Mouse (Mus musculus) midbrain, embryonic 12.5 days (tissue): ENCODE results near the gene Pqlc2. TPM values are rescaled to one million over a fixed set of nuclear protein-coding genes. Genes with fewer than 3 reads are reported as not detected.
A peak's percentile ranks its signal among the peaks of the same experiment; 100 is the strongest.

Experiments used
- ATAC-seq: fragments of 200-750 bp; cut with Nextera tagmentation; 2 replicates; pipeline ENCODE4 v1.8.0; 2017; ENCODE audit warnings: low read depth, moderate TSS enrichment, moderate library complexity; ENCODE audit not compliant: low FRiP score
- H3K27ac ChIP-seq: fragments of 300-500 bp; sonication (generic); replicated peaks from 2 replicates; pipeline ENCODE4 v1.5.1; 2016; ENCODE audit warnings: mild to moderate bottlenecking
- H3K27me3 ChIP-seq: fragments of 300-500 bp; sonication (generic); 2 replicates; pipeline ENCODE4 v1.6.1; 2016; ENCODE audit warnings: mild to moderate bottlenecking
- H3K36me3 ChIP-seq: fragments of 300-500 bp; sonication (generic); 2 replicates; pipeline ENCODE4 v1.6.1; 2016
- H3K4me1 ChIP-seq: fragments of 300-500 bp; sonication (generic); 2 replicates; pipeline ENCODE4 v1.6.1; 2016
- H3K4me2 ChIP-seq: fragments of 300-500 bp; sonication (generic); replicated peaks from 2 replicates; pipeline ENCODE4 v1.6.1; 2016; ENCODE audit warnings: mild to moderate bottlenecking, moderate library complexity
- H3K4me3 ChIP-seq: fragments of 300-500 bp; sonication (generic); 2 replicates; pipeline ENCODE4 v1.5.1; 2016; ENCODE audit warnings: mild to moderate bottlenecking
- H3K9ac ChIP-seq: fragments of 300-500 bp; sonication (generic); replicated peaks from 2 replicates; pipeline ENCODE4 v1.6.1; 2016; ENCODE audit warnings: mild to moderate bottlenecking, moderate library complexity
- H3K9me3 ChIP-seq: fragments of 300-500 bp; sonication (generic); 2 replicates; pipeline ENCODE4 v1.6.1; 2016; ENCODE audit warnings: mild to moderate bottlenecking
- WGBS: fragments of 180-500 bp; shearing (Covaris S2); methylation state at CpG from one replicate; pipeline ENCODE4 v1.1.7; 2016; 5-methylcytosine and 5-hydroxymethylcytosine counted together
- polyA plus RNA-seq: library from polyadenylated mRNA; unstranded; fragments of >200 nt; fragmentation: Nextera tagmentation; extraction: Ambion mirVana; gene quantifications from 2 replicates; pipeline ENCODE4 v1.2.1, GENCODE M21; 2016

Pqlc2 gene
- polyA plus RNA-seq, 1 experiment from 2014 or later: 14.1 TPM

GRCm38 (mm10) chr4:139256708-139257107, 53.8 kb downstream of the Pqlc2 start:
- H3K4me2 ChIP-seq: no peak overlapping the region
- no peak for ATAC-seq
- H3K4me3 ChIP-seq: no peak overlapping the region
- peaks cover 3% of the 10 kb centered on the region for H3K4me1 ChIP-seq
- WGBS: 84% methylated on average over 8 of the region's 8 CpGs
- no peaks in the 10 kb centered on the region for H3K9me3 ChIP-seq
- no peak overlapping the region for H3K27ac ChIP-seq
- H3K36me3 ChIP-seq: peaks cover 46% of the 10 kb centered on the region
- H3K27me3 ChIP-seq: no peaks in the 10 kb centered on the region
- H3K9ac ChIP-seq: no peak overlapping the region

- H3K36me3 ChIP-seq: peaks cover 40% of the 10 kb centered on the region
- no peak overlapping the region for H3K4me3 ChIP-seq
- 89% methylated on average over 4 of the region's 4 CpGs for whole genome bisulfite sequencing
- no peaks in the 10 kb centered on the region for H3K27me3 ChIP-seq
- H3K9me3 ChIP-seq: no peaks in the 10 kb centered on the region
- no peak for ATAC-seq
- no peak overlapping the region for H3K4me2 ChIP-seq
- H3K9ac ChIP-seq: no peak overlapping the region
- no peak overlapping the region for H3K27ac ChIP-seq
- H3K4me1 ChIP-seq: peaks cover 8% of the 10 kb centered on the region
Measured at GRCm38 (mm10) chr4:139256146-139256545, 54.4 kb downstream of the Pqlc2 start.

DNA sequence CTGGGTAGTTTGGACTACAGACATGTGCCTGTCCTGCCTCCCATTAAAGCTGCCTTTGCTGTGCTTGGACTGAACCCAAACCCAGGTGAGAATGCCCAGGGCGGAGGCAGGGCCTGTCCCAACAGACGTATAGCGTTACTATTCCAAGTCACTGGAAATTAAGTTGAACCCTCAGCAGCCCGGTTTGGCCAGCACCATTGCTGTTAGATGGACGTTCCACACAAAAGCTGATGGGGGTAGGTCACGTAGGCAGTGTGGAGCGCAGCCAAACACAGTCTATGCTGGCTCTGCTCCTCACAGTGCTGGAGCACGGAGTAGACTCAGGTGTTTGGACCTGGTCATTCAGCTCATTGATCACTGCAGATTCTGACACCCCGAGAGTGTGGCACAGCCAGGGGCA, 57.3 kb downstream of the Pqlc2 start:
- H3K9ac ChIP-seq: no peak overlapping the region
- ATAC-seq: no peak
- H3K27me3 ChIP-seq: no peaks in the 10 kb centered on the region
- H3K4me2 ChIP-seq: no peak overlapping the region
- H3K4me1 ChIP-seq: peaks cover 24% of the 10 kb centered on the region
- H3K27ac ChIP-seq: no peak overlapping the region
- WGBS: 89% methylated on average over 9 of the region's 9 CpGs
- peaks cover 14% of the 10 kb centered on the region for H3K36me3 ChIP-seq
- H3K9me3 ChIP-seq: no peaks in the 10 kb centered on the region
- H3K4me3 ChIP-seq: no peak overlapping the region

GRCm38 (mm10) chr4:139252051-139252760, 58.3 kb downstream of the Pqlc2 start:
- no peak overlapping the region for H3K9ac ChIP-seq
- H3K36me3 ChIP-seq: peaks cover 4% of the 10 kb centered on the region
- WGBS: 55% methylated on average over 22 of the region's 22 CpGs
- H3K4me3 ChIP-seq: no peak overlapping the region
- no peaks in the 10 kb centered on the region for H3K9me3 ChIP-seq
- H3K27ac ChIP-seq: 0 out of 2 replicates have a peak overlapping the region, but pooled peaks have one; percentile 35
- H3K27me3 ChIP-seq: no peaks in the 10 kb centered on the region
- no peak overlapping the region for H3K4me2 ChIP-seq
- ATAC-seq: no peak
- peaks cover 32% of the 10 kb centered on the region for H3K4me1 ChIP-seq

GRCm38 (mm10) chr4:139250886-139251285, 59.6 kb downstream of the Pqlc2 start:
- 86% methylated on average over 8 of the region's 8 CpGs for WGBS
- H3K9ac ChIP-seq: no peak overlapping the region
- ATAC-seq: no peak

GRCm38 (mm10) chr4:139250043-139250442, 60.5 kb downstream of the Pqlc2 start:
- no peak overlapping the region for H3K27ac ChIP-seq
- H3K9ac ChIP-seq: no peak overlapping the region
- H3K36me3 ChIP-seq: no peaks in the 10 kb centered on the region
- peaks cover 49% of the 10 kb centered on the region for H3K4me1 ChIP-seq
- H3K4me2 ChIP-seq: no peak overlapping the region
- H3K4me3 ChIP-seq: no peak overlapping the region
- 67% methylated on average over 5 of the region's 5 CpGs for WGBS
- no peaks in the 10 kb centered on the region for H3K9me3 ChIP-seq
- no peak for ATAC-seq
- no peaks in the 10 kb centered on the region for H3K27me3 ChIP-seq

More at GRCm38 (mm10) chr4:139250886-139251285, 59.6 kb downstream of the Pqlc2 start:
- H3K4me3 ChIP-seq: no peak overlapping the region
- H3K4me1 ChIP-seq: peaks cover 45% of the 10 kb centered on the region
- H3K4me2 ChIP-seq: no peak overlapping the region
- H3K27me3 ChIP-seq: no peaks in the 10 kb centered on the region
- H3K36me3 ChIP-seq: no peaks in the 10 kb centered on the region
- no peak overlapping the region for H3K27ac ChIP-seq
- H3K9me3 ChIP-seq: no peaks in the 10 kb centered on the region

DNA sequence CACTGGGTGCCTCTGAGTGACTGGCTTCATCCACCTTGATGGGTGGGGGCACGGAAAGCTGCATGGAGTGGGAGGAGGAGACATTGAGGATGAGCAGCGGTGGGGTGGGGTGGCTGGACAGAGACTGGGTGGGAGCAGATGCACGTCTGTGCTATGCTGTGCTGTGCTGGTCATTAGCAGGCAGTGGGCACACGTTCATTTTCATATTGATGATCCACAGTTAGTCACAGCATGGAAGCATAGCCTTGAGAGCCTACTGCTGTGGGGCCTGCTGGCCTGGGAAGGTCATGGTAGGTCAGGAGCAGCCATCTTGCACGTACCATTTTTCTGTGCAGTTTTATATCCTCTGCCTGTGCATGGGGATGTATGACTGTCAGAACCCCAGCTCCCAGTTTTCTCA, 61.8 kb downstream of the Pqlc2 start:
- Histone ChIP-seq H3K27ac (peak overlapping the region; percentile 10; the same call in 1 of the 2 replicates), H3K4me1 (peaks cover 54% of the 10 kb centered on the region), H3K36me3 (no peaks in the 10 kb centered on the region), H3K27me3 (no peaks in the 10 kb centered on the region), H3K9ac (no peak overlapping the region), H3K9me3 (no peaks in the 10 kb centered on the region), H3K4me2 (no peak overlapping the region), H3K4me3 (no peak overlapping the region)
- 82% methylated on average over 5 of the region's 5 CpGs for WGBS
- ATAC-seq: no peak

- Histone ChIP-seq H3K27ac (no peak overlapping the region), H3K27me3 (no peaks in the 10 kb centered on the region), H3K9ac (no peak overlapping the region), H3K4me2 (no peak overlapping the region), H3K36me3 (no peaks in the 10 kb centered on the region), H3K9me3 (no peaks in the 10 kb centered on the region), H3K4me1 (peaks cover 54% of the 10 kb centered on the region), H3K4me3 (no peak overlapping the region)
- 85% methylated on average over 7 of the region's 7 CpGs for WGBS
- no peak for ATAC-seq
Measured at GRCm38 (mm10) chr4:139247966-139248365, 62.5 kb downstream of the Pqlc2 start.

- no peaks in the 10 kb centered on the region for H3K27me3 ChIP-seq
- H3K9me3 ChIP-seq: no peaks in the 10 kb centered on the region
- peak overlapping the region; percentile 50 for H3K27ac ChIP-seq
- H3K36me3 ChIP-seq: peaks cover 13% of the 10 kb centered on the region; the same call in 1 of the 2 replicates
- WGBS: 69% methylated on average over 7 of the region's 7 CpGs
- H3K4me2 ChIP-seq: no peak overlapping the region
- peak; percentile 65; the same call in 1 of the 2 replicates for ATAC-seq
- H3K9ac ChIP-seq: no peak overlapping the region
- H3K4me3 ChIP-seq: no peak overlapping the region
- peaks cover 50% of the 10 kb centered on the region for H3K4me1 ChIP-seq
Measured at GRCm38 (mm10) chr4:139246130-139246877, 64.2 kb downstream of the Pqlc2 start.

- Histone ChIP-seq H3K27me3 (no peaks in the 10 kb centered on the region), H3K9me3 (no peaks in the 10 kb centered on the region), H3K4me2 (no peak overlapping the region), H3K4me3 (no peak overlapping the region), H3K9ac (no peak overlapping the region), H3K27ac (peak overlapping the region; percentile 50; the same call in 1 of the 2 replicates), H3K36me3 (peaks cover 20% of the 10 kb centered on the region), H3K4me1 (peaks cover 47% of the 10 kb centered on the region)
- 92% methylated on average over 2 of the region's 2 CpGs for WGBS
- ATAC-seq: no peak
Measured at GRCm38 (mm10) chr4:139245534-139245933, 65.0 kb downstream of the Pqlc2 start.

GRCm38 (mm10) chr4:139244766-139245165, 65.7 kb downstream of the Pqlc2 start:
- Histone ChIP-seq H3K36me3 (peaks cover 28% of the 10 kb centered on the region), H3K27ac (no peak overlapping the region), H3K4me3 (no peak overlapping the region), H3K9ac (no peak overlapping the region), H3K4me1 (peaks cover 47% of the 10 kb centered on the region), H3K4me2 (no peak overlapping the region), H3K9me3 (no peaks in the 10 kb centered on the region), H3K27me3 (no peaks in the 10 kb centered on the region)
- no peak for ATAC-seq
- WGBS: 86% methylated on average over 5 of the region's 6 CpGs

DNA sequence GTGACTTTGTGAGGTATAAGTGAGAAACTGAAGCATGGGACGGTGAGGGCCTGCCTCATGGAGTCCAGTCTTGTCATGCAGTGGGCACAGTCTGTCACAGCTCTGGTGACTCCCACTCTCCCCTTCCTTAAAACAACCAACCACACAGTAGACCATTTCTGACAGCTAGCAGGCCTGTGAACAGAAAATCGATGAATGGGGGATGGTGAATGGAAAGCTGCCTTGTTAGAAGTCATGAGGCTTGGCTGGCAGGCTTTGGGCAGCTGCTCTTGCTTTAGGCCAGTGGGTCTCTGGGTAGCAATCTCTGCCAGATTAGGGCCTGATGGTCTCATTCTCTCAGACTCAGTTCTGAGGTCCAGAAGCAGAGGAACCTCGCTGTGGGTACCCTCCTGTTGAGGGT, 66.3 kb downstream of the Pqlc2 start:
- H3K4me1 ChIP-seq: peaks cover 43% of the 10 kb centered on the region
- peaks cover 34% of the 10 kb centered on the region for H3K36me3 ChIP-seq
- no peaks in the 10 kb centered on the region for H3K27me3 ChIP-seq
- H3K9me3 ChIP-seq: no peaks in the 10 kb centered on the region
- no peak overlapping the region for H3K9ac ChIP-seq
- H3K27ac ChIP-seq: no peak overlapping the region
- no peak for ATAC-seq
- 86% methylated on average over 3 of the region's 3 CpGs for WGBS
- no peak overlapping the region for H3K4me2 ChIP-seq
- H3K4me3 ChIP-seq: no peak overlapping the region
